Mouse (Mus musculus) lung, embryonic 15.5 days (tissue): ENCODE data around the gene Dhx57. TPM values are rescaled to one million over a fixed set of nuclear protein-coding genes. Genes with fewer than 3 reads are reported as not detected.

Experiments used
- polyA plus RNA-seq: library from polyadenylated mRNA; unstranded; fragments of >200 nt; fragmentation: Nextera tagmentation; extraction: Ambion mirVana; gene quantifications from 2 replicates; pipeline ENCODE4 v1.2.1, GENCODE M21; 2015

The Dhx57 gene
- polyA plus RNA-seq, 1 experiment from 2014 or later = 15.6 TPM

Other genes starting within 250 kb of the Dhx57 start
- gene Hnrnpll, start 228.1 kb downstream of the Dhx57 start, polyA plus RNA-seq = 78.6 and 80.0 TPM in 2 replicates
- 17.7 and 19.4 TPM in 2 replicates for gene Galm, start 163.0 kb downstream of the Dhx57 start, polyA plus RNA-seq
- 633 and 646 TPM in 2 replicates for gene Srsf7, start 83.2 kb downstream of the Dhx57 start, polyA plus RNA-seq
- gene Ttc39d, start 83.0 kb downstream of the Dhx57 start, polyA plus RNA-seq = 0.10 and 0.11 TPM in 2 replicates
- gene Gemin6, start 66.0 kb downstream of the Dhx57 start, polyA plus RNA-seq = 42.7 and 46.1 TPM in 2 replicates
- gene Morn2, start 273 bp downstream of the Dhx57 start, polyA plus RNA-seq = 34.1 and 35.7 TPM in 2 replicates
- 0.82 and 1.1 TPM in 2 replicates for gene Arhgef33, start 16.9 kb upstream of the Dhx57 start, polyA plus RNA-seq
- 1.2 and 2.0 TPM in 2 replicates for gene Gm10190, start 83.1 kb upstream of the Dhx57 start, polyA plus RNA-seq
- 4.5 TPM in 2 replicates for gene Sos1, start 190.0 kb upstream of the Dhx57 start, polyA plus RNA-seq